25 mouse cellular contexts compared by ENCODE assay signal in the genomic region with DNA sequence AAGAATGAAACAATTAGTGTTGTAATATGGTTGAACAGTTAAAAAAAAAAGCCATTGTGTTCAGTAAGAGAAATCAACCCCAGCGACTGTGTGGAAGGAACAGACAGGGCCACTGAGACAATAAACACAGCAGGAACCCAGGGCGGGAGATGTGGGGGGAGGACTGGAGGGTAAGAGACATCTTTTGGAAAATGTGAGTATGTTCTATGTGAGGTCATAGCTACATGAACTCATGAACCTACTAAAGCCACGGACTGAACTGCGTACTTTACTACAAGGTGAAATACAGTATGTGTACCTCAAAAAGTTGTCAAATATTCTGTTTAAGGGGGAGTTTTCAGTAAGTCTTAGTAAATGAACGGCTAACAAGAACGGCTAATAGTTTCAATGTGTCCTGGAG.
"Had no signal": no experiment of that assay in that cellular context is flagged by ENCODE, and none has a peak within 500 bp of the region (broad histone marks: within the 10 kb centered on the region; RNA-seq: fewer than 3 reads in every experiment).

No protein-coding gene starts in this region.

- H3K4me3 ChIP-seq: embryonic facial prominence, embryonic 10.5 days; embryonic facial prominence, embryonic 12.5 days; embryonic facial prominence, embryonic 13.5 days; embryonic facial prominence, embryonic 15.5 days; erythroblast, embryonic 14.5 days; forebrain, embryonic 10.5 days; forebrain, embryonic 12.5 days; forebrain, embryonic 13.5 days; forebrain, embryonic 15.5 days; gastrocnemius, adult 2 months; heart, adult 2 months had no signal

- H3K4me1 ChIP-seq: embryonic facial prominence, embryonic 10.5 days; embryonic facial prominence, embryonic 12.5 days; embryonic facial prominence, embryonic 13.5 days; embryonic facial prominence, embryonic 15.5 days; forebrain, embryonic 10.5 days; forebrain, embryonic 12.5 days; forebrain, embryonic 13.5 days; forebrain, embryonic 15.5 days had no signal

- H3K9ac ChIP-seq: embryonic facial prominence, embryonic 12.5 days; embryonic facial prominence, embryonic 13.5 days; embryonic facial prominence, embryonic 15.5 days; forebrain, embryonic 12.5 days; forebrain, embryonic 13.5 days; forebrain, embryonic 15.5 days; forebrain, postnatal 0 days had no signal

- H3K4me2 ChIP-seq: embryonic facial prominence, embryonic 12.5 days; embryonic facial prominence, embryonic 13.5 days; embryonic facial prominence, embryonic 15.5 days; forebrain, embryonic 12.5 days; forebrain, embryonic 13.5 days; forebrain, embryonic 15.5 days had no signal

- H3K27ac ChIP-seq: embryonic facial prominence, embryonic 10.5 days; embryonic facial prominence, embryonic 12.5 days; embryonic facial prominence, embryonic 13.5 days; embryonic facial prominence, embryonic 15.5 days; forebrain, embryonic 10.5 days; forebrain, embryonic 12.5 days; forebrain, embryonic 13.5 days; forebrain, embryonic 15.5 days; gastrocnemius, adult 2 months; heart, adult 2 months had no signal

- H3K27me3 ChIP-seq: embryonic facial prominence, embryonic 12.5 days; embryonic facial prominence, embryonic 13.5 days; embryonic facial prominence, embryonic 15.5 days; forebrain, embryonic 12.5 days; forebrain, embryonic 13.5 days; forebrain, embryonic 15.5 days had no signal

- DNase-seq: cerebellum, adult 9-10 months; cerebellum, adult 9-11 months; cerebellum, postnatal 10 days; cerebellum, postnatal 14 days; cerebellum, postnatal 25 days; cerebellum, postnatal 36 days; embryo, embryonic 11 days; forebrain, postnatal 0 days; gastrocnemius, adult 2 months; gastrocnemius, postnatal 10 days; gastrocnemius, postnatal 14 days; gastrocnemius, postnatal 25 days; gastrocnemius, postnatal 36 days; heart, adult 11 months; heart, adult 18-20 months; heart, adult 2 months had no signal

- H3K9me3 ChIP-seq: embryonic facial prominence, embryonic 10.5 days; embryonic facial prominence, embryonic 12.5 days; embryonic facial prominence, embryonic 13.5 days; embryonic facial prominence, embryonic 15.5 days; forebrain, embryonic 10.5 days; forebrain, embryonic 12.5 days; forebrain, embryonic 13.5 days; forebrain, embryonic 15.5 days had no signal
